Mouse (Mus musculus) E14TG2a.4 (cell line): ENCODE results near the gene Kcng4.

Source experiments
- CTCF ChIP-seq: conservative IDR thresholded peaks from 2 replicates; pipeline ENCODE4 v1.5.1; 2014; ENCODE audit warnings: low read length
- POU5F1 ChIP-seq: IDR thresholded peaks from 2 replicates; pipeline ENCODE4 v1.6.1; 2014; ENCODE audit warnings: low read length, borderline replicate concordance

DNA sequence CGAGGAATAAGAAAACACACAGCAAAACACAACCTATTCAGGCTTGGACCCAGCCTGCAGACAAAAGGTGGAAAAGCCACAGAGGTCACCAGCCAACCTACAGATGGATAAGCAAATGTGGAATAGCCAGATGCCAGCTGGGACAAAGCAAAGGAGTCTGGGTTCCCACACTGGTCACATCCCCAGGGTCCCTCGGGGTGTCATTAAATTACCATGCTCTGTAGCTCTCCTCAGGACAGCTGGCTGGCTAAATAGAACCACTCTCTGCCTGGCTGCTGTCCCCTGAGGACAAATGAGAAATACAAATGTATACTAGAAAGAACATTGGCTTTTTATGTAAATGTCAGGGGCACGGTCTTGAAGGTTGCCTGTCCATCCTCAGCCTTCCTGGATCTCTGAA is 4.6 kb downstream of the Kcng4 start:
- TF ChIP-seq CTCF (no peak), POU5F1 (no peak)
